Mouse (Mus musculus): Measurements from ENCODE around the gene Tiprl.

GRCm38 (mm10) chr1:165248842-165249241 lies 12.0 kb upstream of the Tiprl start:
- no peak for TF ChIP-seq POLR2A (IDR thresholded peaks at IDR 0.05; ENCODE audit: control insufficient read depth, extremely low read depth, insufficient read depth, low read length, poor library complexity)
- no peak for TF ChIP-seq CTCF (IDR thresholded peaks at IDR 0.05; ENCODE audit: borderline replicate concordance, control insufficient read depth, extremely low read depth, insufficient read depth, low read length, poor library complexity)
